Mouse (Mus musculus) kidney, adult 9 months (tissue): ENCODE results near the gene Cacna1g.
A peak's percentile ranks its signal among the peaks of the same experiment; 100 is the strongest.

ENCODE experiments used
- DNase-seq: peaks from one replicate; pipeline ENCODE4 v3.0.0; 2022

Gene Cacna1g

GRCm38 (mm10) chr11:94477651-94478050 lies 3.7 kb upstream of the Cacna1g start:
- no peak for DNase-seq

DNA sequence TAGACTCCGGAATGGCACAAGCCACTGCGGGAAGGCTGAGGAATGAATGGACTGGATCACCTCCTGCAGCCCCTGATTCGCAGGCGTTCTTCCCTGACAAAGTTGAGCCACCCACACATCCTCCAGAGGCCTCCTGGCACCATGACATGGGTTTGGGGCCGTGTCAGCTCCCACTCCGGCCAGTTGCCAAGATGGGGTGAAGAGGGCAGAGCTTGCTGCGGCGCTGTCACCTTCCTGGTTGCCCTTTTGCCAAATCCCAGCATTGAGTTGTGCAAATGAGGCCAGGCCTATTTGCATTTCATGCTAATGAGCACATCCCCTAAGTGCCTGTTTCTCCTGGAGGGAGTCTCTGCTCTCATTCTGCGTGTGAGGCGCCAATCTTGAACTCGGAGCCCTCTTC lies 1.7 kb upstream of the Cacna1g start:
- no peak for DNase-seq

DNA sequence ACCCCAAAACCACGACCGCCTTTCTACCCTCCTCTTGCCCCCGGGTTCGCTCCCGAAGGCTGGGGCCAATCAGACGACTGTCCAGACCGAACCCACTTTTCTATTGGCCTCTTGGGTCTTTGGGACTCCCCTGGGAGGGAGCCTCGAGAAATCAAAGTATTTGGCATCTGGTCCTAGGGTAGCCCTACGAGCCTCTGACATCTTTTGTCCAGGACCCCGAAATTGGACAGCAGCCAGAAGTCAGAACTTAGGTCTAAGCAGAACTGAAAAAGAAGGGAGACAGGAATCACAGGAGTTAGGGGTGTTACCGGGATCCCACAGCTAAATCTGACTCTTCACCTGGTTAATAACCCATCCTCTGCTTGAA lies 529 bp upstream of the Cacna1g start:
- DNase-seq: no peak

DNA sequence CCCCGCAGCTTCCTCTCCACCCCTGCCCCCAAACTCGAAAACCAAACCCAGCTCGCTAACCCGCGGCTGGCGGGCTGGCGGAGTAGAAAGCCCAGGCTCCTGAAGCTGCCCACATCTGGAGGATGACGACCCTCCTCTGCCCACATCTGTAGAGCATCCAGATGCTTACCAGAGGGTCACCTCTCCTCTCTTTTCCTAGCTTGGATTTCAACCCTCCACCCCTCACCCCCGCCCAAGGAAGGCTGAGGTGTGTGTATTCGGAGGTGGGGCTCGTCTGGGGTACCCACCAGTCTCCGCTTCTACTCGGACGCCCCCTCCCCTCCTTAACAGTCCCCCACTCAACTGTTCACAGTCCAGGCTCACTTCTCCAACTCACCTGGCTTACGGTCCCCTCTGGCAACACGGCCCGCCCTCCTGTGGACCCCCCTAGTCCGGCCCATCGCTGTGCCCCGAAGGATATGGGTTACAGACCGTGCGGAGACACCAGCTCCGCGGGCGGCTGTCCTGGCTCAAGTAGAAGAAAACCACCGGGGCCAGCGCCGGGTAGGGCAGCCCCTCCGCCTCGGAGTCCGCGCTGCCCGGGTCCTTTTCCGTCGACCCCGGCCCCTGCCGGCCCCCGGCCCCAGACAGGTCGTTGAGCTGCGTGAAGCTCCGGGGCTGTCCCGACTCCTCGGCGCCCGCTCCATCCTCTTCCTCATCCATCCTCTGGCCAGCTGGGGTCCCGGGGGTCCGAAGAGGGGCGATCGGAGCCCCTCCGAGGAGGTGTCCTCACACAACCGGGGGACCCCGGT lies 887 bp downstream of the Cacna1g start:
- DNase-seq: no peak

- no peak for DNase-seq
Observed at GRCm38 (mm10) chr11:94472585-94472915, 1.4 kb downstream of the Cacna1g start.

DNA sequence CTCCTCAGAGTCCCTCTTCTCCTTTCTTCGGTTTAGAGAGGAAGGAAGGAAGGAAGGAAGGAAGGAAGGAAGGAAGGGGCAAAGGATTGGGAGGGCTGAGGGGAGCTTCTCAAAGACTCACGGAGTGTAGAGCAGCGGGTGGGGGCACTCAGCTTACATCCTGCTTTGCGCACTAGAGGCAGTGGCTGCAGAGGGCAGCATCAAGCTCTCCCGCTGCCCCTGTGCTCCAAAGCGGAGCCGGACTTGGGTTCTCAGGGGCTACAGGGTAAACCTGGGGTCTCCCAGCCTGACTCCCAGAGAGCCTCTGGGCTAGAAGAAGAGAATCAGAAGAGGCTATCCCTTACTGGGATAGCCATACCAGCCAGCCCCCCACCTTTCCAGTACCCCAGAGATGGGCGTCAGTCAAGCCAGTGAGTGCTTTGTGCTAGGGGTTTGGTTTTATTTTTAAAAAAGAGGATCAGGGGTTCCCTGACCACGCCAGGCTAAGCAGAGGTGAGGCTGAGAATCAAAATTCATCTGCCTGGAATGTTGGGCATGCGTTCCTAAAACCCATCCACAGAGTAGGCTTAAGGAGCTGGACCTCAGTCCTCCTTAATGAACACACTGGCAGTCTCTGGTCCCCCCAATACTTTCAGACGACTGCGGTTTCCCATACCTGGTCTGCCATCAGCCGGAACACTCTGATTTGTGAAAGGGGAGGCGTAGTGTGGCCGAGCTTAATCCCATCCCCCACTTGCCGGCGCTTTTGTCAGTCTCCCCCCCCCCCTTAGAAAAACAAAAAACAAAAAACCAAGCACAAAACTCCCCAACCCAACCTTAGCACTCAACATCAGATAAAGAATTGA lies 2.0 kb downstream of the Cacna1g start:
- DNase-seq: no peak

DNA sequence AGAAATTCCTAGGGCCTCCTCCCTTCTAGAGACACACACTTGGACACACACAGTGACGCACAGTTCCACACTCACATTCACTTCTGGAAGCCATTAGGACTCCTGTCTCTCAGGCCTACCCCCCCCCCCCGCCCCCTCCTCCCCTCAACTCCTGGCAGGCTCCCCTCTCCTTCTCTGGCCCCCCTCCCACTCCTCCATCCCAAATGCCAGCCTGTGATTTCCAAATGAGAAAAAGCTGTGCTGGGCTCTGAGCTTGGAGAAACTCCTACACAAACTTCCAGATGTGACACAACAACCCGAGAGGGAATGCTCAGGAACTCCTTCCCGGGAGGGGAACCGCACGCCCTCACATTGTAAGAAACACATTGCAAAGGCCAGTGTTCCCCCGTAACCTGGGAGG lies 3.6 kb downstream of the Cacna1g start:
- no peak for DNase-seq

DNA sequence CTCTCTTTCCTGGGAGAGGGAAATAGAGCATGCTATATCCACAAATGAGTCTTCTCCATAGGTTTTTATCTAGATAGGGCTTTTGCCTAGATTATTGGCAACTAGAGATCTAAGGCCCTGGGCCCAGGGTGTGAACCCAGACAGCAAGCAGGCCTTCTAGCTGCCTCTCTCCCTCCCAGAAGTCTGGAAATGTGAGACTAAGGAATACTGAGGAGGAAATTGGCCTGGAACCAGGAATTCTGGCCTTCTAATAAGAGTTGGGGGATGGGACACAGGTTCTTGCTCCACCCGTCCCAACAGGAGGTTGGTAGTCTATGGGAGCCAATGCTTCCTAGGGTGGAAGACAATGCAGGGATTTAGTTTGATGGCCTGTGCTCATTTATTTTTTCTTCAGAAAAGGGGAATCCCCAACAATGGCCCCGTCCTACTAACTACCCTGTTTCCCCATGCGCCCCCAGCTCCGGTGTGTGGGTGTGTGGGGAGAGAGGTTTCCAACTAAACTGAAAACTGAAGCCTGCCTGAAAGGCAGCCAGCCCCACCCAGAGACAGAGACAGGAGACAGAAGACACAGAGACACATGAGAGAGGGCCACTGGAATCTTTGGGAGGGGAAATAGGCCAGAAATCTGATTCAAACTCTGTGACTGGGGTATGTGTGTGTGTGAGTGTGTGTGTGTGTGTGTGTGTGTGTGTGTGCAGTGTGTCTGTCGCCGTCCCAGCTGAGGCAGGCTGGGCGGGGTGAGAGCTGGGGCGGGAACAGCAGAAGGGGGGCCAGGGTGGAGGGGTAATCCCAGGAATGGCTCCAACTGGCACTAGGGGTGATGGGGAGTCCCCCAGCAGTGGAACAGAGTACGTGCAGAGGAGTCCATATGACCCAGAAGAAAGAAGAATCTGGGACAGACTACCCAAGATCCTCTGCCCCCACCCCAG lies 4.6 kb downstream of the Cacna1g start:
- DNase-seq: no peak

GRCm38 (mm10) chr11:94468582-94469064 lies 5.4 kb downstream of the Cacna1g start:
- DNase-seq: no peak

GRCm38 (mm10) chr11:94466333-94466855 lies 7.6 kb downstream of the Cacna1g start:
- DNase-seq: no peak

- peak; percentile 66 for DNase-seq
Observed at GRCm38 (mm10) chr11:94464170-94464569, 9.8 kb downstream of the Cacna1g start.

- peak; percentile 81 for DNase-seq
Observed at GRCm38 (mm10) chr11:94461856-94462255, 12.1 kb downstream of the Cacna1g start.

GRCm38 (mm10) chr11:94457001-94457400 lies 17.0 kb downstream of the Cacna1g start:
- no peak for DNase-seq

- no peak for DNase-seq
Observed at GRCm38 (mm10) chr11:94456347-94456746, 17.7 kb downstream of the Cacna1g start.

GRCm38 (mm10) chr11:94455161-94455820 lies 18.7 kb downstream of the Cacna1g start:
- no peak for DNase-seq

DNA sequence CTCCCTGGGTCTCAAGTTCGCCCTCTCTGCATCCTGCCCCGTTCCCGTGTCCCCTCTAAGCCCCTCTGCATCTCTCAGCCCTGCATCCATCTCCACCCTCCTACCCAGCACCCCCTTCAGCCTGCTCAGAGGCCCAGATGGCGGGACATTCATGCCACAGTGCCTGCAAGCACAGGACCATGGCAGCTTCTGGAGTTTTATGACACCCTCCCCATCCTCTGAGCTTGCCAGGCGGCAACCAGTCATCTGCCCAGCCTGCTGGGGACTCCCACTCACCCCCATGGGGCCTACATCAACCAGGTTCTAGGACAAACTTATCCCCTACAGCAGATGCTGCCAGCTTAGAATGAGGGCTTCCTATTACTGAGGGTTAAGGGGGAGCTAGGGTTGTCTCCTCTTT lies 19.2 kb downstream of the Cacna1g start:
- DNase-seq: no peak

- DNase-seq: no peak
Observed at GRCm38 (mm10) chr11:94451091-94451773, 22.8 kb downstream of the Cacna1g start.

DNA sequence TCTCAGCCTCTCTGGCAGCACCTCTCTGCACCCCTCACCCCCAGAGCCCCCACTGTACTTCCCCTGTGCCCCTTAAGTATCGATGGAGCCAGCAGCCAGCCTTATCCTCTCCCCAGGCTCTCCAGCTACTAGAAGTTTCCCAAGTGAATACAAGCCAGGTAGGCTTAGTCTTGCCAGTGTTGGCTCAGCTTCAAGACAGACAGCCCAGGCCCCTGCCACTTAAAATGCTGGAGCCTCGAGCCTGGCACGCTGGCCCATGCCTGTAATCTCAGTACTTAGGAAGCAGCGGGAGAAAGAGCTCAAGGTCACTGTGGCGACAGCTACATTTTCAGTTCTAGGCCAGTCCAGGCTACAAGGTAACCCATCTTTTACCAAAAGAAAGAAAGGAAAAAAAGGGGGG lies 24.1 kb downstream of the Cacna1g start:
- no peak for DNase-seq

GRCm38 (mm10) chr11:94449239-94449638 lies 24.8 kb downstream of the Cacna1g start:
- DNase-seq: no peak

- no peak for DNase-seq
Observed at GRCm38 (mm10) chr11:94447017-94447416, 27.0 kb downstream of the Cacna1g start.

GRCm38 (mm10) chr11:94445300-94445699 lies 28.7 kb downstream of the Cacna1g start:
- DNase-seq: peak; percentile 71

DNA sequence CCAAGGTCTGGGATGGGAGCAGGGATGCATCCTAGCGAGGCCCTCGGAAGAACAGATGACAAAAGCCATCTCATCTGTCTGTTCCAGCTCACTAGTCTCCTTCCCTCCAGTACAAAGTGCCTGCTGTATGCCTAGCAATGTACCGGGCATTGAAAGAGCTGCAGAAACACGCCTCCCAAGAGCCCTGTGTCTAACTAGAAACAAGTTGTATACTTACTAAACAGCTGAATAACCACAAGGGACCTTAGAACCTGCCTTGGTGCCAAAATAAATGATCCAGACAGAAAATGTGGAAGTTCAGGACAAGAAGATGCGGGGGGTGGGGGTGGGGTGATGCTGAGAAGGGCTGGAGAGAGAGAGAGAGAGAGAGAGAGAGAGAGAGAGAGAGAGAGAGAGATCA lies 29.2 kb downstream of the Cacna1g start:
- peak; percentile 58 for DNase-seq
